Mouse (Mus musculus) adrenal gland, adult 8-10 months (tissue): ENCODE data around the gene 4930426L09Rik. TPM values are rescaled to one million over a fixed set of nuclear protein-coding genes. Genes with fewer than 3 reads are reported as not detected.

Experiments used
- DNase-seq: peaks from one replicate; pipeline ENCODE4 v3.0.0; 2022
- total RNA-seq, 4 experiments: library from RNA; stranded (reverse); gene quantifications; 2 replicates each; pipeline ENCODE4 v1.2.4; 2022

The 4930426L09Rik gene
- total RNA-seq, result 1 to 10 TPM in 1 of 4 experiments, under 1 TPM in 3; 0.23 to 1.2 (median 0.79) TPM

DNA sequence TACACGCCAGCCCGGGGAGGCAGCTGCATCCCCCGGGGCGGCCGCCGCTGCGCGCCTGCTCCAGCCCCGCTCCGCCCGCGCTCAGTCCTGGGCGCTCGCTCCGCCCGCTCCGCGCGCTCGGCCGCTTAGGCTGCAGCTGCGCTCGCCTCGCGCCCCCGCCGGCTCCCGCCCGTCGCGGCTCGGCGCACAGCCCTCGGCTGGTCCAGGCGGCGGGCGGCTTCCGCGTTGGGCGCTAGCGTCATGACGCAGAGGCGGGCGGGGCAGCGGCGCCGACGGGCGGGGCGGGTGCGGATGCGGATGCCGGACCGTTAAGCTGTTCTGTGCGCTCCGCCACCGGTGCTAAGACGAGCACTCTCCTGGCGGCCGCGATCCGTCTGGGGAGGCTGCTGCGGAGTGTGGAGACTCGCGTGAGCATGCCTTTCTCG lies at the start of gene 4930426L09Rik, which contains the start of gene Pip4k2a:
Gene 4930426L09Rik, plus strand, starts transcription at position 290 of the 425 bp plus-strand sequence.
Gene Pip4k2a, minus strand, starts transcription at position 73 of the 425 bp plus-strand sequence.
- DNase-seq, result peak; percentile 89

DNA sequence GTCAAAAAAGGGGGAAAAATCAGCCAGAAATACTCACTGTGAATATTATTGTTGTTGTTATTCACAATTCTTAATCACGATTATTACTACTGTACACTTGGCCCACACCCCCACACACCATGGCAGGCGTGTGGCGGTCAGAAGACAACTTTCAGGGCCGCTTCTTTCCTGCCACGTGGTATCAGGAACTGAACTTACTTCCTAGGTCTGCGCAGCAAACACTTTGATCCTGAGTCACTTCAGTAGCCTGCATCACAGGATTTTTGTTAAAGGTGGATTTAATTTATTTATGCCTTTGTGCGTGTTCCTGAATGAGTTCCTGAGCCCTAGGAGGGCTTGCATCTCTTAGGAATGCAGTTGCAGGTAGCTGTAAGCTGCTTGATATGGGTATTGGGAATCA lies 49.4 kb upstream of the 4930426L09Rik start:
- no peak for DNase-seq

DNA sequence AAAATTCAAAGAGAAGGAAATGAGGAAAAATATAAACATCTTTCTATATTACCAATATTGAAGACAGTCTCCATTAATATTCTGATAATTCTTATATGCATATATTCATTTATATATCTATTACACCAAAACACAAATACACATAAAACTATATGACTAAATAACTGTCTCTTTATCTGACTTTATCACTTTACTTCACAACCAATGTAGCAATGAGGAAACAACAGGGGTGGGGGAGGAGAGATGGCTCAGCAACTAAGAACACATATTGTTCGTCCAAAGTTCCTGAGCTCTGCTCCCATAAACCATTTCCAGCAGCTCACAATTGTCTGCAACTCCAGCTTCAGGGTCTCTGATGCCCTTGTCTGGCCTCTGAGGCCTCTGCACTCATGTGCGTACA lies 47.4 kb upstream of the 4930426L09Rik start:
- DNase-seq, result no peak

DNA sequence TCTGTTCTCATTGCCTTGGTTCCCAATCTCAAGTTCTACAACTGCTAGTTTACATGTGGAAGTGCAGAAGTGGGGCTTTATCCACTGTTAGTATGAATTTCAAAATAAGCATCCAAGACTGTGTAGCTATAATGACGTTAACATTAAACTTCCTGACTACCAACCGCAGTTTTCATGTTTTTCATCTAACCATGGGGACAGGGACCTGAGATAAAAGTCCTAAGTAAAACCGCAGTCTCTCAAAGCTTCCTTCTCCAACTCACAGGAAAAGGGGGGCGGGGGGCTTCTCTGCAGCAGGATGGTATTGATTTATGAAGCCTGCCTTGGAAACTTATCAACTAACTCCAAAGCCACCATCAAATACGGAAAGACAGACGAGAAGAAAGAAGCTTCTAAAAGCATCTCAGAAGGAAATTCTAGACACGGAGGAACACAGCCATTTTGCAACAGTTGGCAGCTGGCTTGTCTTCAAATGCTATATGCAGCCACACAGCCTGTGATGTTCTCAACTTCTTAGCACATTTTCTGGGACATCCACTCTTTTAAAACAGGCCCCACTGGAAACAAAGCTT lies 46.0 kb upstream of the 4930426L09Rik start:
- DNase-seq, result no peak

DNA sequence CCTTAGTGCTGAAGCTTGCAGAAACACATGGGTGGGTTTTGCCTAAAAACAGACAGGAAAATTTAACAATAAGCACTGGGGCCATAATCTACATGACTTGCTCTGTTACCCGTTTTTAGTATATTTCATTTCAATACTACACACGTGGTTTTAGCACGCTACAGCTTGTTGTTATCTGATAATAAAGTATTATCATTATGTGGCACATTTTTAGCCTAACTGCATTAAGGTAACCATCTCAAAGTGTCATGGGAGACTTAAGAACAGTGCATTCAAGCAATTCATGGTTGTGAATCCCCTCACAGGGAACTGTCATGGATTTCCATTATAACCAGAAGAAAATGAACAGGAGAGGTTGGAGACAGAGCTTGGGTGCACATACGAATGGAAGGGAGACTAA lies 43.7 kb upstream of the 4930426L09Rik start:
- DNase-seq, result no peak

DNA sequence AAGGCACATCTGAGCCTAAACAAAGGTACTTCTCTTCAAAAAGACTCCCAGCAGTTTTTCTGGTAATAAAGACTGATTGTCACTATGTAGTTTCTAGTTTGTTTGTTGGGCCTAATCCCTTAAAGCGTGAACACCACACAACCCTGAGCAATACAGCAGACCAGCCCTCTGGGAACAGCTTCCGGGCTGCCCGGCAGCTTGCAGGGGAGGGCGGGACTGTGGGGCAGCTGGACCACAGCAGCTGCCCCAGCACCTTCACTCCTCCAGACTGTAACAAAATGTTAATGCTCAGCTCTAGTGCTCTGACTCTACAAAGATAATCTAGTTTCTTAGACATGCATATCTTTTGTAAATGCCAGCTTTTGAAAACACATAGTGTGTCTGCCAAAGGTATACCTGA lies 43.1 kb upstream of the 4930426L09Rik start:
- no peak for DNase-seq

DNA sequence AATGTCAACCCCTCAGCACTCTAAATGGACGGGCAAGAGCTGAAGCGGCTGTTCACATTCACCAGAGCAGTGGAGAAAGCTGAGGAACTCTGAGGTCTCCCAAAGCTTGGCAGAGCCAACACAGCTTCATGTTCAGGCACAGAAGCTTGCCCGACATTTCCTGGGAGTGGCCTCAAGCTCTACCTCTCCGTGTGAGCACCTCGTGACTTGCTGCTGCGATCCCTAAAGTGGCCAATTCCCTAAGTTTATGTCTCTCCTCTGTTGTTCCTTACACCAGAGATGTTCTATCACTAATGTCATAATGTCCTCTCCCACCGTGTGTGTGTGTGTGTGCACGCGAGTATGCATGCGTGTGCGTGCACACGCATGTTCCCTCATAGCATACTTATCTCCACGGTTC lies 42.5 kb upstream of the 4930426L09Rik start:
- DNase-seq, result no peak

DNA sequence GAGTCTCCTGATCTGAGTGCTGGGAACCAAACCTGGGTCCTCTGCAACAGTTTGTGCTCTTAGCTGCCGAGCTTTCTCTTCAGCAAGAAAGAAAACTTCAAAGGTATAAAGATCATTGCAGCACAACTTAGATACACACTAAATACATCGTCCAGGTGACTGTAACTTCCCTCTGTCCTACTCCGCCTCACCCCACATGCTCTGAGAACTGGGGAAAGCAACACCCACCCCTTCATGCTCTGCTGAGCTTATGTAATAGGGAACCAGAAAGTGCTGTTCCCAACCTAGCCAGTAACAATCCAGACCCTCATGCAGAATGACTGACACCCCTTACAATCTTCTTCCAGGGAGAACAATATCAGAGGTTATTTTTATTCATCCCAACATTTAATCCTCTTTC lies 41.7 kb upstream of the 4930426L09Rik start:
- no peak for DNase-seq

DNA sequence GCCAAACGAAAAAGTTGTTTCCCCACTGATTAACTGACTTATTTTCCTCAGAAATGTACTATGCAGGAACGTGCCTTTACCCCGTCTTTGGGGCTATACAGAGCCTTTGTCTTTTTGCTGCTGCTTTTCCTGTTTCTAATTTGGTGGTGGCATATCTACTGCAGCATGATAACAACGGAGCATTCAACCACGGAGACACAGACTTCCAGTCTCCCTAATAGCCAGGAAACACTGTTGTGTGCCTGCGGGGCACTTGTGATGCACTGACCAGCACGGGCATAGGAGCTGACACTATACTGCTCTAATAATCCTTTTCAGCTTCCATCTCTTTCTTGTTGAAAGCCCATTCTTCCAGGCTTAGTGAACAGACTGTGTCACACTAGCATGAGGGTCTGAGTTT lies 41.2 kb upstream of the 4930426L09Rik start:
- no peak for DNase-seq

DNA sequence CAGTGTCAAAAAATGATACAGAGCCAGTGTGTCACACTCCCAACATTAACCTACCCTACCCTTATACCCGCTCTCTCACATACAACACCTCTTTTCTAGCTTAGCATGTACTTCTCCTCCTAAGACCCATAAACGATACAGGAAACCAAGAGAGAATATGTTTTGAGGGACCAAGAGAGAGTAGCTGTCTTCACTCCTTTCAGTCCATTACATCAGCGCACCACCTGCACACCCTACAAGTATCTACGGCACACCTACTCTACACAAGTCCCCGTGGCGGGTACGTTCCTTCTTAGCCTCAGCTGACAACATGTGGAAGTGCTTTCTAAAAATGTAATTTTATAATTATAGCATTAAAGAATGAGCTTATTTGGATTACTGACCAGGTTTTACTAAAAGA lies 40.7 kb upstream of the 4930426L09Rik start:
- no peak for DNase-seq

DNA sequence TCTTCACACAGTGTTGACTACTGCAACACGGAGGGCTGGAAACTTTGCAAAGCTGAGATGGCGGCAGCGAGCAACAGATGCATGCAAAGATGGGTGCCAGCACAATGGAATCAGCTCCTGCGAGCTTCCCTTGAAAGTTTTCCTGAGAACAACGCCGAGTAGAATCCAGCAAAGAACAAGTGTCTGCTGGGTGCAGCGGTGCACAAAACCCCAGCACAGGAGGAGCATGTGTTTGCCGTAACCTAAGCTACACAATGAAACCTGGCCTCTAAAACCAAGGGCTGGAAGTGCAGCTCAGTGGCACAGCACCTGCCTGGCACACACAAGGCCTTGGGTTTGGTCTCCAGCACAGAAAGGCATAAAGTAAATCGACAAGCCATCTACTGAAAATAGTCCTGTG lies 40.1 kb upstream of the 4930426L09Rik start:
- no peak for DNase-seq

DNA sequence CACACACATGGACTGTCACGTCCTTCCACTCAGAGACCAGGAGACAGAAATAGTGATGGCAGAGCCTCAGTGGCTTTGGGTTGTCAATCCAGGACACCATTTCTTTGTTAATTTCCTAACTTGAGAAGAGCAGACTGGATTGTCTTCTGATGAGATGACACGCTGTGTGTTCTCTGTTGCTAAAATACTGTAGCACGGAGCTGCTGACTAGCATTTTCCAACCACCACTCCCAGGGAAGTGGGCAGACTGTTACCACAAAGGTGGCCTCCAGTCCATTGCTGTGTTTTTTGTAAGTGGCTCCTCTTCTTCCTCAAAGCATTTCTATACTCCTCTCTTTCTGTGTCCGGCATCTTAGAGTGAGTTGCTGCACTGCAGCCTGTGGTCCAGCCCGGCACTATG lies 39.6 kb upstream of the 4930426L09Rik start:
- no peak for DNase-seq

DNA sequence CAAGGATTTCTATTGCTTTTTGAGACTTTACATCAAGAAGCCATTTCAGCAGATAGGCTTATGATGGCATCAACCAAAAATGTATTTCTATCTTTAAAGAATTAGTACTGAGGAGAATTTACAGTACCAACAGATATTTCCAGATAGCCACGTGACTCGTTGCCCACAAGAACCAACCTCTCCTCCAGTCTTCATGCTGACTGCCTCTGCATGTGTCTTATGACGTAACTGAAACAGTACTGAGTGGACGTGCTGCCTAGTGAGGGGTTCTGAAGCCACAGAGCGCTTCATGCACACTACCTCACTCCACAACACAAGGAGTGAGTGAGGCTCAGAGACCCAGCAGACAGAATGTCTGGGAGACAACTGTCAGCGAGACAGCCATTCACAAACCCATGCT lies 39.1 kb upstream of the 4930426L09Rik start:
- no peak for DNase-seq

DNA sequence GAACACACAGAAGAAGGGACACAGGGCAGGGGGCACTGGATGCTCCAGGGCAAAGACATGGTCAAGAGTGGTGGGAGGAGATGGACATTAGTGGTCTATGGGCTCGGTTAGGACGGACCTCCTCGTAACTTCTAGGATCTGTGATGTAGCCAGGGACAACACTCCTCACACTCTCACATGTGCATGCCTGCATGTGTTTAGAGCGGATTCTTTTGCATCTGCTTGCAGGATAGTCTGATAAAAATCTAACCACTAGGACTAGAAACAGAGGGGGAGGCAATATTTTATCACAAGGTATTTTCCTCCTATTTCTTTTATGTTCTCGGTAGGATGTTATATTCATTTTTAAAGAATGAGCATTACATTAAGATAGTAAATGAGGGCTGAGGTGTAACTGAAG lies 38.6 kb upstream of the 4930426L09Rik start:
- DNase-seq, result no peak

DNA sequence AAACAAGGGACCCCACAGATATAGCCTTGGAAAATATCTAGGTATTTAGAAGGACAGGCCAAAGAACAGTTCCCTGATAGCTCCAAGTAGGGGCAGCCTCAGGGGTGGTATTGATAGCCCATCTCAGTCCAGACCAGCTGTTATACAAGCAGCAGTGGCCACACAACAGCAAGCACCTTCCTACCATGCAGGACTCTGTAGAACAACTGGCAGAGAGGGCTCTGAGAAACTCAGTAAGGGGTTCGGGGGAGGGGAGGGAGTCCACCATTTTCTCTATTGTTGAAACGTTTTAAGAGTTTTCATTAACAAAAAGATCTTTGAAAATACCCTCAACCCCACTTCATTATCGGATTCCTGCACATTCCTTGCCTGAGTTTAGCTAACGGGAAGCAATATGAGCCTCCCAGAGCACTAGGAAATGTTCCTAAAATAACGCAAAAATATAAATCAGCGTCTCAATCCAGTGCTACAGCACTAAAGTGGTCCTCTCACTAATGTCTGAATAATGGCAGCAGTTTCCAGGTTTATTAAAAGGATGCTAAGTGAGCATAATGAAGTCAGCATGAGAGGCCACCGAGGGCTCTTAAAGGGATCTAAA lies 37.7 kb upstream of the 4930426L09Rik start:
- no peak for DNase-seq

DNA sequence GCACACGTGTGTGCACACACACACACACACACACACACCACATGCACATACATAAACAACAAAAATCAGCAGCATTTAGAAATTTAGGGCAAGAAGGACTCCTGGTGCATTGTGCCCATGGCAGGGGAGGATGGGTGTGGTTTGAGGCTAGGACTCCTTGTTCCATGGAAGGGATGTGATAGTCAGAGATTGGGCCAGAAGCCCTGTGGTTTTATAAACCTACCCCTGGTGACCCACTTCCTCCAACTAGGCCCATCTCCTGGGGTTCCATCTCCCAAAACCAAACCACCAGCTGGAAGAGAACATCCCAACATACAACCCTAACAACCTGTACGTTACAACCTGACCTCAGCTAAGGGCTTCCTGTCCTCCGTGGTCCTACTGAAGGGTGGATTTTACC lies 35.6 kb upstream of the 4930426L09Rik start:
- no peak for DNase-seq

DNA sequence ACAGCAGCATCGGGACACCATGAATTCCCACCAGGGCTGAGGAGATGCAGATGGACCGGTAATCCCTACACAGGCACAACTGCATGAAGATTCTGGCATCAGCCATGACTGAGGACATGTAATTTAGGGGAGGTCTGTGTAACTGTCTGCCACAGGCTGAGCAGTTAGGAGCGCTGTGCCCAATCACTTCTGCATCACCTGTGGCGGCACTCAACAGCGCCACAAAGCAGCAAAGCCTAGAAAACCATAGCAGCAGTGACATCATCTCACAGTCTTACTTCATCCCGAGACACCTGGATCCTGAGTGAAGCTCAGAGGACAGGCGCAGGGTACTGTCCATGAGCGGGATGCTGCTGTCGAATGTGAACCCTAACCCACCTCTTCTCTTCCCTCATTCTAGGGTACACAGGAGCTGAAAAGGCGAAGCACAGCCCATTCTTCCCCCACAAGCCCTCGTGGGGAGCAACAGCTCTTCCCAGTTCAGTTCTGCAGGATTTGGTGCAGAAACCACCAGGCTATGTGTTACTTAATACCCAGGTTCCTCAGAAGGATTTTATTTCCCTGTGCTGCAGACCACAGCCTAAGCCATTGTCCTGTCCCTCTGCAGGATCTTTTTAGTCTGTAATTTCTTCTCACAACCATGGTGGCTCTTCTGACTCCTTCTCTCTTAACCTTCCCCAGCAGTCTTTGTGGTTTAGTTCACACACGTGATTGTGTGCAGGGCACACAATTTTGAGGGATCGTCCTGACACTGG lies 34.7 kb upstream of the 4930426L09Rik start:
- no peak for DNase-seq

DNA sequence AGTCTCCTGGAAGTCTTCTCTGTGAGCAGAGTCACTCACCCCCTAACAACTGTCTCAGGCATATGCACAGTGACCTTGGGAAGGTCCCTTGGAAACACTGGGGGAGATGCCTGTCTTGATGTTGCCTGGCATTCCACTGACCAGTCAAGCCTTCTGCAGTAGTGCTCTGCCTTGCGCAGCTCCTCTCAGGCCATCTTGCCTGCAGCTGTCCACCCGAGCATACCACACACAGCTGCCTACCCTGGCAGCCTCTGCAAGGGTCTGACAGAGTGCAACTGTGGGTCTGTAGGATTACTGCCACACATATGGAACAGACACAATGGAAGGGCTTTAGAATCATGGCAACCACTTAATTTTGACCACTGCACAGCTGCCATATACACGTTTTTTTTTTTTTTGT lies 33.0 kb upstream of the 4930426L09Rik start:
- no peak for DNase-seq

DNA sequence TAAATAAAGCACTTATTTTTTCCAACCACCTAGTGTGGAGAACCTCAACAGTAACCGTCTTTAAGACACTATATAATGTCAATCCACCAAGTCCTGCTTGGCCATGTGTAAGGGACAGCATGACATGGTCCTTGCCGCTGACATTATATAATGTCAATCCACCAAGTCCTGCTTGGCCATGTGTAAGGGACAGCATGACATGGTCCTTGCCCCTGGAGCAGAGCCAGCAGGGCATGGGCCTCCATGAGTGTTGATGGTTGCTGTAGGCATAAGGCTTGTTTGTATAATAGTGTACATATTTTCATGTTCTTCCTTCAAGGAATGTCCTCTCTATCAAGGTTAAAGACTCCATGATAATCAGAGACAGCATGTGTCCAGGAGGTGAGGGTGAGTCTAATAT lies 32.2 kb upstream of the 4930426L09Rik start:
- DNase-seq, result no peak

DNA sequence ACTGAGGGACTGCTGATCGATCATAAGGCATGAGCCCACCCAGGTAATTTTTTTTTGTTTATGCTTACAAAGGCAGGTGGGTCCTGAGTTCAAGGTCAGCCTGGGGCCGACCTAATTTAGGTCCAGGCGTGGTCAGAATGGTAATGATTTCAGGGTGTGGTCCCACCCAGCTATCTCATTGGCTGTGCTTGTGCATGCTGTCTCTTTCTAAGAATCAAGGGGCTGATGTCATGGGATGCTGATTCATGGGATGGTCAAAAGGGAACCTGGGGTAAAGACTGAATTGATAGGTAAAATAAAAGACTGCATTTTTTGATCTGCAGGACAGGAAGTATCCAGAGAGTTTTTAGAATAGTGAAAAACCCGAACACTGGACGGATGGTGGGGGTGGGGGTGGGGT lies 31.6 kb upstream of the 4930426L09Rik start:
- no peak for DNase-seq

DNA sequence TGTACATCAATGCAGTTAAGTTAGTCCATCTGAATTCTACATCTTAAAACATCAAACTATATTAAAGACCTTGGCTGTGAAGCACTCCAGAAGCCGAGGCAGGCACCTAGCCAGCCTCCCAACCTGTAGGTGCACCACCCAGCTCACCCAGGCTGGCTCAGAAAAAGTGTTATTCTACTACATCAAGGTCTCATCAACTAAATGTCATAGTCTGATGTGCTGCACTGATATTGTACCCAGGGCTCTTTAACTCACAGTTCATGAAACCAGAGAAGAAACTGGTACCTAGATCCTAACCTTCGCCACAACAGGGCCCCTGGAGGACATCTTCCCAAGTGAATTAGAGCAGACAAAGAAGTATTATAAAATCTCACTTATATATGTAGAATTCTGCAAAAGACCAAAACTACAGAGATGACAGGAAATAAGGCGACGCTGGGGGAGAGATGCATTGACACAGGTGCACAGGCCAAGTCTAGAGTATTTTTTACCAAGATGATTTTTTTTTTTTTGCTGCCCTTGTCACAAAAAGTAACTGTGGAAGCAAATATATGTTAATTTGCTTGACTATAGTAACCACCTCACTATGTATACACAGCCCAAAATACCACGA lies 30.6 kb upstream of the 4930426L09Rik start:
- DNase-seq, result no peak

DNA sequence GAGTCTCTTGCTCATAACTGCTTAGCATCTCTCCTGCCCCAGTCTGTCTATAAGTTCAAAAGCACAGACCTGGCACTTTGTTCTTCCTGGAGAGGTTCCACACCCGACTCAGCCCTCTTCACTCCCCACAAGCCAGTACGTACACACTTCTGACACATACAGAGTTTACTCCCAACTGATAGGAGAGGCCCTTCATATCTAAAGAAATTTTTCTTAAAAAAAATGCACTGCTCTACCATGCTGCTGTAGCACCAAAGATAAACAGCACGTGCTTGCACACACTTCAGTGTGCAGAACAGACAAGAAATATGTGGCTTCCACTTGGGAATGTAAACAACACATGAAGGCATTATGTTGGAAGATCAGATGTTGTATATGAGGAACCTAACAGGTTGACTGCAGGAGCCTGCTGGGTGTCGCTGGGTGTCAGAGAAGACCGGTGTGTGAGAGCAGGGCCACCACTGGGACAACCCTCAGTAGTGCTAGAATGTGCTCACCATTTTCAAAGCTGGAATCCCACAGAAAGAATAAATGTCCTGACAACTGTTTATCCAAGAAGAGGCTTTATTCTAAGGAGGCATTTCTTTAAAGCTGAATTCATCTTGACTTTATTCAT lies 29.0 kb upstream of the 4930426L09Rik start:
- no peak for DNase-seq

DNA sequence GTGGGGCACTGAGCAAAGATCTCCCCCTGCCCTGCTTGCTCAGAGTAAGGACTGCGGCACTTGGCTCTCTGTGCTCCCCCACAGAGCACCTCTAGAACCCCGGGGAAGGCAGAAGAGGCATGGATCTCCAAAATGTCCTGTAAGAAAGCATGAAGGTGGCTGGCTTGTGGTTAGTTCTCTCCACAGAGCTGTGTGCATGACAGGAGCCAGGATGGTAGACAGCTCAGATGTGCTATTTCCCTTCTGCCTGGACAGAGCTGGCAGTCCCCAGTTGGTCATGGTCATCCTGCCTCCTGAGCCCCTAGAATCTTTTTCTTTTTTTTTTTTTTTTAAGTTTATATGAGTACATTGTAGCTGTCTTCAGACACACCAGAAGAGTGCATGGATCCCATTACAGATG lies 27.7 kb upstream of the 4930426L09Rik start:
- DNase-seq, result no peak
